Mouse (Mus musculus) spleen, adult 2 months (tissue): Measurements from ENCODE around the gene Csf2rb. TPM values are rescaled to one million over a fixed set of nuclear protein-coding genes. Genes with fewer than 3 reads are reported as not detected.

ENCODE experiments used
- DNase-seq, 2 experiments: peaks; one replicate each; pipeline versions ENCODE4 v3.0.0 to v3.0.0-alpha.2; 2012 to 2021; ENCODE audit warnings: low spot score in 2 of 2, low read depth in 1 of 2
- H3K27ac ChIP-seq: fragments of 200-500 bp; 2 replicates; pipeline ENCODE4 v1.5.1; 2012; ENCODE audit warnings: low read length, inconsistent platforms; ENCODE audit not compliant: insufficient read depth
- H3K27me3 ChIP-seq: fragments of 200-500 bp; 2 replicates; pipeline ENCODE4 v1.6.1; 2012; ENCODE audit warnings: mild to moderate bottlenecking, moderate library complexity, low read length, inconsistent platforms; ENCODE audit not compliant: control insufficient read depth, insufficient read depth
- H3K36me3 ChIP-seq: fragments of 200-500 bp; 2 replicates; pipeline ENCODE4 v1.6.1; 2012; ENCODE audit warnings: mild to moderate bottlenecking, low read length, inconsistent platforms; ENCODE audit not compliant: control insufficient read depth, insufficient read depth
- H3K4me1 ChIP-seq: fragments of 200-500 bp; 2 replicates; pipeline ENCODE4 v1.6.1; 2011; ENCODE audit warnings: inconsistent platforms; ENCODE audit not compliant: control insufficient read depth, insufficient read depth, insufficient read length
- H3K4me3 ChIP-seq: fragments of 200-500 bp; 2 replicates; pipeline ENCODE4 v1.5.1; 2011; ENCODE audit warnings: mild to moderate bottlenecking, inconsistent platforms; ENCODE audit not compliant: insufficient read depth, insufficient read length; ENCODE audit errors: extremely low read depth
- CTCF ChIP-seq: fragments of 200-500 bp; IDR thresholded peaks from 2 replicates; pipeline ENCODE4 v1.5.1; 2011; ENCODE audit warnings: mild to moderate bottlenecking, inconsistent platforms; ENCODE audit not compliant: insufficient read depth, insufficient read length, insufficient replicate concordance; ENCODE audit errors: extremely low read depth
- POLR2A ChIP-seq: fragments of 200-500 bp; IDR thresholded peaks from 2 replicates; pipeline ENCODE4 v1.6.1; 2011; ENCODE audit warnings: low read depth, low read length, inconsistent platforms
- WGBS: fragments of 180-500 bp; shearing (Covaris S2); methylation state at CpG from one replicate; pipeline ENCODE4 v1.1.7; 2018; 5-methylcytosine and 5-hydroxymethylcytosine counted together
- polyA plus RNA-seq: library from polyadenylated mRNA; depleted of rRNA; stranded (reverse); fragments of >200 nt; gene quantifications from 2 replicates; pipeline ENCODE4 v1.2.3, GENCODE M21; 2012; rRNA removed

Csf2rb gene
- polyA plus RNA-seq, 1 experiment, result 39.5 TPM

DNA sequence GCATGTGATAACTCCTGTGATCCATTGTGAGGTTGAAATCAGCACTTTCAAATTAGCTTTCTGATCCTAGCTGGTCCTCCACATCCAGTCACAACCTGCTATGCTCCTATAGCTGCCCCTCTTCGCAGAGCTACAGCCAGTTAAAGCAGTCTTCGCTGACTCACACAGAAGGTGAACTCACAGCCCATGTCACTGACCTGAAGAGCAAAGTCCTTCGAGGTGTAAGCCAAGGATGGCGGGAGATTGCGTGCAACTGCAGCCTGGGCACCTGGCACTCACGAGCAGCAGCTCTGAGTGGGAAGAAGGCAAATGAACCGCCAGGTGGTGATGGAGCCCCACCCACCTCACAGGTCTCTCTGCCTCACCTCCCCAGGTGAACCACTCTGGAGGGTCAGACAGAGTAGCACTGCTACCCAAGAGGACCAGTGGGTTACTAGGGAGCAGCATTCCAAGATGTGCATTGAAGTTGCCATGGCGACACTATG, 70.0 kb downstream of the Csf2rb start, which contains the start of gene Tex33:
Gene Tex33, minus strand, starts transcription at position 435 of the 485 bp plus-strand sequence.
- H3K27ac ChIP-seq, result no peak within 1 kb of the TSS
- TF ChIP-seq POLR2A (no peak), CTCF (no peak)
- no peaks in the 10 kb centered on the region for H3K4me1 ChIP-seq
- no peak within 1 kb of the TSS for H3K4me3 ChIP-seq
- no peaks in the 10 kb centered on the region for H3K27me3 ChIP-seq
- no peak for DNase-seq
- no peaks in the 10 kb centered on the region for H3K36me3 ChIP-seq
- WGBS, result 84% methylated on average over 8 of the region's 8 CpGs

- no peak overlapping the region for H3K4me3 ChIP-seq
- peaks cover 3% of the 10 kb centered on the region; the same call in 1 of the 2 replicates for H3K4me1 ChIP-seq
- no peaks in the 10 kb centered on the region for H3K36me3 ChIP-seq
- 60% methylated on average over 6 of the region's 6 CpGs for WGBS
- no peak for DNase-seq
- no peak for TF ChIP-seq CTCF
- no peak for TF ChIP-seq POLR2A
- peak overlapping the region; percentile 31; the same call in 1 of the 2 replicates for H3K27ac ChIP-seq
- no peaks in the 10 kb centered on the region for H3K27me3 ChIP-seq
Measured at GRCm38 (mm10) chr15:78401345-78401744, 75.8 kb downstream of the Csf2rb start.

- H3K27me3 ChIP-seq, result no peaks in the 10 kb centered on the region
- H3K36me3 ChIP-seq, result no peaks in the 10 kb centered on the region
- WGBS, result 42% methylated on average over 4 of the region's 4 CpGs
- TF ChIP-seq POLR2A (no peak), CTCF (no peak)
- peaks cover 3% of the 10 kb centered on the region; the same call in 1 of the 2 replicates for H3K4me1 ChIP-seq
- no peak for DNase-seq
- H3K27ac ChIP-seq, result 0 out of 2 replicates have a peak overlapping the region, but pooled peaks have one; percentile 31
- no peak overlapping the region for H3K4me3 ChIP-seq
Measured at GRCm38 (mm10) chr15:78401921-78402320, 76.4 kb downstream of the Csf2rb start.

DNA sequence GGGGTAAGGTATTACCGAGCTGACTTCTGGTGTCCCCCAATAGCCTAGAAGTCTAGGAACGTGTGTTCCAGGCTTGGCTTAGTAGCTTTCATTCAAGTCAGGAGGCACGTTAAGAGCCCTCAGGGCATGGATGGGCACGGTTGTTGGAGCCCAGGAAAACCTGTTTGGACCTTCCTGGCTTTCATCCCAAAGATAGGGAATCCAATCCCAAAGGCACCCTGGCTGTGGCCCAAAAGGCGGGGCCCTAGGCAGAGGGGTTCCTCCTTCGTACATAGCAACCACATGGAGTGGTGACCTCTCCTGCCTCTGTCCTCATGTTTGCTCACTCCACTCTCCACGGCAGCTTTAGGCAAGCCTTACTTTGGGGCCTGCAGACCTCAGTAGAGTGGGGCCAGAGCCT, 76.9 kb downstream of the Csf2rb start:
- Histone ChIP-seq H3K27ac (no peak overlapping the region), H3K36me3 (no peaks in the 10 kb centered on the region), H3K4me1 (peaks cover 6% of the 10 kb centered on the region; the same call in 1 of the 2 replicates), H3K4me3 (no peak overlapping the region), H3K27me3 (no peaks in the 10 kb centered on the region)
- DNase-seq, result no peak
- TF ChIP-seq POLR2A (no peak), CTCF (no peak)
- 84% methylated on average over 7 of the region's 7 CpGs for WGBS

DNA sequence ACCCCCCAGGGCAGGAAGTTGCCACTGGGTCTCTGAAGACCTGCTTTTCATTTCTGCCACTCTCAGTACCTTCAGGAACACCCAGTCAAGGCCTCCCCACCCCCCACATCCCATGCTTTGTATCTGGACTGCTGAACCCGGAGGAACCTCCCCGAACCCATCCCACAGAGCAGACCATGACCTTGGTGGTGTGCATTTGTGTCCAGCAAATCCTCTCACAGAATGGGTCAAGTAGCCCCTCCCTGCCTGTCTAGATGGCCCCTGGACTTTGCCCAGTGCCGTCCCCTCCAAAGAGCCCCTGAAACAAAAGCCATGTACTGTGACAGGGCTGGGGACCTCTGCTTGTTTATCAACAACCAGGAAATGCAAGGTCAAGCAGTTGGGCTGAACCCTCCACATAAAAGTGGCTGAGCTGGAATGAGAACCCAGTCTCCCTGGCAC, 77.8 kb downstream of the Csf2rb start:
- Histone ChIP-seq H3K27me3 (no peaks in the 10 kb centered on the region), H3K4me3 (no peak overlapping the region), H3K4me1 (peaks cover 6% of the 10 kb centered on the region; the same call in 1 of the 2 replicates), H3K36me3 (no peaks in the 10 kb centered on the region), H3K27ac (peak overlapping the region; percentile 41; the same call in 1 of the 2 replicates)
- TF ChIP-seq POLR2A, result no peak
- no peak for TF ChIP-seq CTCF
- WGBS, result 84% methylated on average over 3 of the region's 3 CpGs
- DNase-seq, result no peak

Other genes starting within 250 kb of the Csf2rb start
- not detected in 2 replicates for gene Cacng2, start 205.7 kb upstream of the Csf2rb start, polyA plus RNA-seq
- 27.5 and 46.2 TPM in 2 replicates for gene Ift27, start 151.6 kb upstream of the Csf2rb start, polyA plus RNA-seq
- gene Pvalb, start 119.4 kb upstream of the Csf2rb start, polyA plus RNA-seq, result not detected in 2 replicates
- gene Ncf4, start 81.0 kb upstream of the Csf2rb start, polyA plus RNA-seq, result 122 and 137 TPM in 2 replicates
- gene Csf2rb2, start 20.0 kb upstream of the Csf2rb start, polyA plus RNA-seq, result 14.4 and 16.4 TPM in 2 replicates
- gene Tex33, start 70.2 kb downstream of the Csf2rb start, polyA plus RNA-seq, result not detected in 2 replicates
- gene Tst, start 80.2 kb downstream of the Csf2rb start, polyA plus RNA-seq, result 16.3 and 16.8 TPM in 2 replicates
- gene Mpst, start 80.7 kb downstream of the Csf2rb start, polyA plus RNA-seq, result 97.7 and 117 TPM in 2 replicates
- 61.5 and 85.3 TPM in 2 replicates for gene Kctd17, start 102.8 kb downstream of the Csf2rb start, polyA plus RNA-seq
- gene Tmprss6, start 142.9 kb downstream of the Csf2rb start, polyA plus RNA-seq, result 0.21 and 0.35 TPM in 2 replicates
- gene Il2rb, start 169.5 kb downstream of the Csf2rb start, polyA plus RNA-seq, result 63.5 and 84.1 TPM in 2 replicates
- 22.9 and 23.6 TPM in 2 replicates for gene C1qtnf6, start 205.7 kb downstream of the Csf2rb start, polyA plus RNA-seq
- gene Sstr3, start 218.9 kb downstream of the Csf2rb start, polyA plus RNA-seq, result 0.26 TPM in 1 of 2 replicates, not detected in the other
- 1,941 and 2,027 TPM in 2 replicates for gene Rac2, start 247.0 kb downstream of the Csf2rb start, polyA plus RNA-seq